Comparison of ENCODE assay signal across 7 mouse cellular contexts in the genomic region with DNA sequence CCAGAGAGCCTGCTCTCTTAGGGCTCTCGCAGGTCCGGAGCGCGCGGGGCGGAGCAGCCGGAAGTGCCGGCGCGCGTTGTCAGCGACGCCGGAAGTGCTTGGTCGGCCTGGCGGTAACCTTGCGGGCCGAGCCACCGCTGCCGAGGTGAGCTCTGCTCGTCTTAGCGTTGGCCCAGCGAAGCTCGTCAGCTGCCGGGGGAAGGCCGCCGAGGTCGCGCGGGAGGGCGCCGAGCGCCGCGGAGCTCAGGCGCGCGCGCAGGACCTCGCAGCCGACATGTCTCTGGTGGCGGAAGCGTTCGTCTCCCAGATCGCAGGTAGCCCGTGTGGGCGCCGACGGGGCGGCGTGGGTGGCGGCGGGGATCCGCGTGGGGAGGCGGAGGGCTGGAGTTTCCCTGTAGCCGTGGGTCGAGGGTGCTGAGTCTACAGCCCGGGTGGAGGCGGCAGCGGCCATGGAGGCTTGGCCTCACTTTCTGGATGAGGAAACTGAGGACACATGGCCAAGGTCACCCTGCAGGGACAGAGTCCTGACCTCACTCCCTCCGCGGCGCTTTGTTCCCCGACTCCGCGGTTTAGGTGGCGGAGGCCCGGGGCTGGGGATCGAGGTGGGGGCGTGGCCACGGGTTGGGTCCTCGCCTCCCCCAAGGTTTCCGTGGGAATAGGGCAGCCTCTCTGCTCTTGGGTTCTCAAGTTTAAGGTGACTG. TPM values are rescaled to one million over a fixed set of nuclear protein-coding genes. Genes with fewer than 3 reads are reported as not detected.
DNase-seq lines count a peak whose midpoint lies in the region; ATAC-seq lines count a peak whose summit lies in the region.

A gene (plus strand): TSS at position 74 of the 701 bp plus-strand sequence.

- no peaks in the 10 kb centered on the region for H3K36me3 ChIP-seq in intestine, embryonic 16.5 days (ENCODE audit: control insufficient read depth, insufficient read depth, low read length)
- H3K36me3 ChIP-seq in limb, embryonic 10.5 days: no peaks in the 10 kb centered on the region
- no peaks in the 10 kb centered on the region for H3K36me3 ChIP-seq in midbrain, embryonic 13.5 days

- WGBS in intestine, embryonic 16.5 days: under 1% methylated on average over 73 of the region's 74 CpGs
- WGBS in limb, embryonic 10.5 days: under 1% methylated on average over 74 of the region's 74 CpGs
- WGBS in midbrain, embryonic 13.5 days: under 1% methylated on average over 66 of the region's 74 CpGs

- DNase-seq in adrenal gland, adult 2 months: peak; percentile 89
- peak; percentile 93 for DNase-seq in embryo, embryonic 11 days
- peak; percentile 63 to 69 for DNase-seq in gastrocnemius, postnatal 36 days
- peak; percentile 89 for DNase-seq in limb, embryonic 10.5 days (ENCODE audit: low spot score)
- DNase-seq in spleen, adult 12 weeks (ENCODE audit: low spot score): peak; percentile 53

- H3K4me2 ChIP-seq in intestine, embryonic 16.5 days (ENCODE audit: low read depth, low read length): peak within 1 kb of the TSS; percentile 53
- H3K4me2 ChIP-seq in midbrain, embryonic 13.5 days (replicated peaks): peak within 1 kb of the TSS; percentile 84

- peak within 1 kb of the TSS; percentile 95 for H3K9ac ChIP-seq in intestine, embryonic 16.5 days (ENCODE audit: low read depth, low read length)
- peak within 1 kb of the TSS; percentile 96 for H3K9ac ChIP-seq in midbrain, embryonic 13.5 days (replicated peaks)

- ATAC-seq in intestine, embryonic 16.5 days: peak; percentile 98
- peak; percentile 98 for ATAC-seq in midbrain, embryonic 13.5 days

- H3K4me1 ChIP-seq in intestine, embryonic 16.5 days (ENCODE audit: control insufficient read depth, insufficient read depth, low read length): no peaks in the 10 kb centered on the region
- peaks cover 15% of the 10 kb centered on the region for H3K4me1 ChIP-seq in limb, embryonic 10.5 days
- H3K4me1 ChIP-seq in midbrain, embryonic 13.5 days (replicated peaks): peaks cover 8% of the 10 kb centered on the region

- H3K27me3 ChIP-seq in intestine, embryonic 16.5 days (replicated peaks; ENCODE audit: control insufficient read depth, insufficient read depth, low read length): no peaks in the 10 kb centered on the region
- 0 out of 2 replicates have a peak, but pooled peaks cover 5% of the 10 kb centered on the region for H3K27me3 ChIP-seq in limb, embryonic 10.5 days (ENCODE audit: low read depth, poor library complexity, severe bottlenecking)
- H3K27me3 ChIP-seq in midbrain, embryonic 13.5 days: peaks cover 13% of the 10 kb centered on the region

- intact Hi-C loops in gastrocnemius, postnatal 36 days (cut with DNase I): no loop called here

- peak within 1 kb of the TSS; percentile 86 for H3K4me3 ChIP-seq in intestine, embryonic 16.5 days (ENCODE audit: low read length)
- H3K4me3 ChIP-seq in limb, embryonic 10.5 days: peak within 1 kb of the TSS; percentile 99
- H3K4me3 ChIP-seq in midbrain, embryonic 13.5 days (replicated peaks): peak within 1 kb of the TSS; percentile 96

- H3K9me3 ChIP-seq in intestine, embryonic 16.5 days (ENCODE audit: control insufficient read depth, low read length): no peaks in the 10 kb centered on the region
- H3K9me3 ChIP-seq in limb, embryonic 10.5 days (replicated peaks): no peaks in the 10 kb centered on the region
- no peaks in the 10 kb centered on the region for H3K9me3 ChIP-seq in midbrain, embryonic 13.5 days

- H3K27ac ChIP-seq in intestine, embryonic 16.5 days (ENCODE audit: low read length): peak within 1 kb of the TSS; percentile 93
- H3K27ac ChIP-seq in limb, embryonic 10.5 days: peak within 1 kb of the TSS; percentile 99
- H3K27ac ChIP-seq in midbrain, embryonic 13.5 days: peak within 1 kb of the TSS; percentile 84

RNA-seq across cellular contexts. Expression of the gene that starts here (rescaled TPM):
- total RNA-seq in adrenal gland, adult 2 months (2021): 10 to 100 TPM; 73.3 to 90.3 TPM
- polyA plus RNA-seq in adrenal gland, adult 2 months (2012; rRNA removed): 153 and 169 TPM in 2 replicates
- 10 to 100 TPM; 26.1 to 32.9 TPM for total RNA-seq in gastrocnemius, postnatal 36 days (2021)
- 102 and 103 TPM in 2 replicates for polyA plus RNA-seq in intestine, embryonic 16.5 days (2015; fragmentation: Nextera tagmentation; extraction: Ambion mirVana)
- 128 and 140 TPM in 2 replicates for polyA plus RNA-seq in limb, embryonic 10.5 days (2016; fragmentation: Nextera tagmentation; extraction: Ambion mirVana)
- 123 and 132 TPM in 2 replicates for polyA plus RNA-seq in midbrain, embryonic 13.5 days (2015; fragmentation: Nextera tagmentation; extraction: Ambion mirVana)

Comparison
In these comparisons a context has a peak if more than half of its experiments do, and no peak if none do; other contexts are left out.
1. Peak in every context shown above with its lines: DNase-seq, ATAC-seq, H3K4me3 ChIP-seq and H3K27ac ChIP-seq.